Mouse (Mus musculus) macrophage (primary cell): ENCODE measurements around the gene Serpina10. TPM values are rescaled to one million over a fixed set of nuclear protein-coding genes. Genes with fewer than 3 reads are reported as not detected.
"Not testable (repeated sequence)": the region's sequence is repeated elsewhere in the genome, so short reads cannot be mapped to it uniquely, and the experiment has no call there.

ENCODE experiments used
- H3K27ac ChIP-seq: fragments of 350-480 bp; formaldehyde crosslinking; 2 replicates; pipeline ENCODE4 v1.9.0; 2021
- H3K36me3 ChIP-seq: fragments of 350-480 bp; formaldehyde crosslinking; 2 replicates; pipeline ENCODE4 v1.9.0; 2021; ENCODE audit errors: inconsistent target
- H3K4me3 ChIP-seq: fragments of 350-480 bp; formaldehyde crosslinking; 2 replicates; pipeline ENCODE4 v1.9.0; 2021; ENCODE audit errors: inconsistent target
- H3K79me2 ChIP-seq: fragments of 350-480 bp; formaldehyde crosslinking; 2 replicates; pipeline ENCODE4 v1.9.0; 2021; ENCODE audit errors: inconsistent target
- WGBS: methylation state at CpG from one replicate; pipeline ENCODE4 v1.1.7; 2026; ENCODE audit warnings: inconsistent platforms; ENCODE audit not compliant: missing documents; 5-methylcytosine and 5-hydroxymethylcytosine counted together
- polyA plus RNA-seq: library from polyadenylated mRNA; stranded (reverse); fragments of 250-400 nt; gene quantifications from 3 replicates; pipeline ENCODE4 v1.2.4, GENCODE M21; 2018; ENCODE audit warnings: inconsistent platforms
- total RNA-seq, 78 experiments: library from RNA; depleted of rRNA; stranded (reverse); fragments of 250-400 nt; gene quantifications; 1 replicate in 9 of 78; 2 replicates in 24 of 78; 3 replicates in 43 of 78; 4 replicates in 2 of 78; pipeline ENCODE4 v1.2.4; 2018; ENCODE audit warnings: inconsistent platforms in 56 of 78

Gene Serpina10
- not detected for total RNA-seq (2018; cell fraction: chromatin; rRNA removed)
- total RNA-seq (2018; cell fraction: cytosol; rRNA removed) = not detected
- total RNA-seq (2018; cell fraction: nucleus; rRNA removed) = not detected
- polyA plus RNA-seq = not detected in 3 replicates

DNA sequence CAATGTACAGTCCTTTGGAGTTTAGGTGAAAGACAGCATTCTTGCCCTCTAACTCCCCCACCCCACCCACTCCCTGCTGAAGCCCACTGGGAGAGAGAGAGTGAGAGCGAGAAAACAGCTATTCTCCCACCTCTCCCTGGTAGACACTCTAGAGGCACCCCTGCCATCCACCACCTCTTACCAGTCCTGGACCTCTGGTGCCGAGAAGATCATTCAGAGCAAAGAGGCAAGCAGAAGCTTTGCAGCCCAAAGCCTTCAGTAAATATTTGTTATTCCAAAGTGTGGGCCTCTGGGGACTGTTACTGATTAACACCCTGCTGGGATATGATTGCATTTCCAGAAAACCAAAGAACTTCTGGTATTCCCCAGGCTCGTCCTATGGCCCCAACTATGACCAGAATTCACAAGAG lies at the start of gene Serpina10:
Gene Serpina10 (minus strand): TSS at position 242 of the 410 bp plus-strand sequence.
- WGBS = 92% methylated on average over 2 of the region's 3 CpGs
- no peaks in the 10 kb centered on the region for H3K79me2 ChIP-seq
- H3K4me3 ChIP-seq = no peak within 1 kb of the TSS
- H3K27ac ChIP-seq = no peak within 1 kb of the TSS
- no peaks in the 10 kb centered on the region for H3K36me3 ChIP-seq

GRCm38 (mm10) chr12:103679853-103680252 lies 48.6 kb upstream of the Serpina10 start:
- not testable (repeated sequence) for H3K27ac ChIP-seq, H3K79me2 ChIP-seq, H3K4me3 ChIP-seq, H3K36me3 ChIP-seq
- 100% methylated on average over 1 of the region's 1 CpGs for WGBS

DNA sequence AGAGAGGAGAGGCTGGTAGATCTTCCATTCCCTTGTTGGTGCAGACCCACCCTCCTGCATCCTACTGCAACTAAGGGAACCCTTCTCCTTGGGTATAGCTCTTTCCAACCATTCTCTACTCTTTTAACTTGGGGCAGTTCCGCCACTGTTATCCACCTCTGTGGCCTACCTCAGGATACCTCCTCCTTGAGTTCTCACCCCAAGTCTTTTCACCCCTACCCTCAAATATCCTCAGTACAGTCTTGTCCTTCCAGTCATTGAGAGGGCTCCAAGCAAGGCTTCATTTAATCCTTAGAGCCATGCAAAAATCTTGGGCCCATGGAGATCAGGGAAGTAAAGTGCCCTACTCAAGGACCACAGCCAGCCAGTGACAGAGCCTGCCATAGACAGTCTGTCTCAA lies 44.8 kb upstream of the Serpina10 start, which contains the start of gene Serpina16:
Gene Serpina16 (minus strand): TSS at position 101 of the 400 bp plus-strand sequence.
- Histone ChIP-seq H3K27ac (no peak within 1 kb of the TSS), H3K4me3 (no peak within 1 kb of the TSS), H3K36me3 (no peaks in the 10 kb centered on the region), H3K79me2 (no peaks in the 10 kb centered on the region)
- 100% methylated on average over 1 of the region's 1 CpGs for WGBS

DNA sequence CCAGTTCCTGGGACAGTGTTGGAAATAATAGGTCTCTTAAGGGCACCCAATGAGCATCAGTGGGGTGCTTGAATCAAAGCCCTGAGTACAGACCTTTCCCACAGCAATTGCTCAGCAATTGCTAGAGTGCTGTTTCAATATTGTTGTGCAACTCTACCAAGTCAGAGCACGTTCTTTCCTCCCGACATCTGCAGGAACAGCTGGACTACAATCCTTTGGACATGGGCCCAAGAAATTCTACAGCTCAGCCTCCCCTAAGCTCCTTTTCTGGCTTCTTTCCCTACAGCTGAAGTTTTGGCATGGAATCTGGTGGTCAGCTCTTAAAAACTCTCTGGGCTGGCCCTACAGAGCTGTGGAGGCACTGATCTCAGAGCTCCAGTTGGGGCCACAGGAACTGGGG lies 41.9 kb upstream of the Serpina10 start:
- 94% methylated on average over 2 of the region's 2 CpGs for WGBS
- Histone ChIP-seq H3K36me3 (no peaks in the 10 kb centered on the region), H3K27ac (no peak overlapping the region), H3K4me3 (no peak overlapping the region), H3K79me2 (no peaks in the 10 kb centered on the region)

DNA sequence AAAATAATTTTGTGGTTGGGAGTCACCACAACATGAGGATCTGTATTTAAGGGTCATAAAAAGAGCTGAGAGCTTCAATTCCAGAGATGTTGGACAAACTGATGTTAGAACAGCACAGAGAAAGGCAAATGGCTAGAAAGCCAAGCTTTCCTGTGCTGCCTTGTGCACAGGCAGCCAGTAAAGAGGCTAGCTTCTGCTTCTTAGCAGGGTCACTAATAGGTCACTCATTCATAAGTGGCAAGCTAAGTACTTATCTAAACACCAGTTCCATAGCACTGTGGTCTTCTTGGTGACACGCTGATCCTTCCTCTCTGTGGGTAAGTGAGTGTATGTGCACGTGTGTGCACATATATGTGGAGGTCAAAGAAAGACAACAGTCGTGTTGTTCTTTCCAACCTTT lies 40.2 kb upstream of the Serpina10 start:
- WGBS = 64% methylated on average over 3 of the region's 3 CpGs
- Histone ChIP-seq H3K4me3 (no peak overlapping the region), H3K27ac (no peak overlapping the region), H3K36me3 (no peaks in the 10 kb centered on the region), H3K79me2 (no peaks in the 10 kb centered on the region)

DNA sequence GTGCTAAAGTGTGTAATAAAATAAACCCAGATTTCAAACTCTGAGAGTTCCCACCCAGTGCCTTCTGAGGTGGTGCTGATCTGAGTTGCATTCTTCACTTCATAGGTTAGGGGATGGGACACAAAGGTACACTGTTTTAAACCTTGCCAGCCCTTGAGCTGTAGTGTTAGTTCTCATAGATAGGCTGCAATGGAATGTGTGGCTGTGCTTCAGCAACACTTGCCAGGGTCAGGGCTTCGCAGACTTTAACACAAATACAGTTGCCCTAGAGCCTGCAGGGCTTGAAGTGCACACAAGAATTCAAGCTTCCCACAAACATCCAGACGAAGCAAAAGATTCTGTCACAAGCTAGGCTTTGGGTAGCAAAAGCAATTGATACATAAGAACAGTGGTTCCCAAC lies 39.7 kb upstream of the Serpina10 start:
- H3K4me3 ChIP-seq = no peak overlapping the region
- no peaks in the 10 kb centered on the region for H3K36me3 ChIP-seq
- H3K79me2 ChIP-seq = no peaks in the 10 kb centered on the region
- WGBS = 73% methylated on average over 2 of the region's 2 CpGs
- H3K27ac ChIP-seq = no peak overlapping the region

DNA sequence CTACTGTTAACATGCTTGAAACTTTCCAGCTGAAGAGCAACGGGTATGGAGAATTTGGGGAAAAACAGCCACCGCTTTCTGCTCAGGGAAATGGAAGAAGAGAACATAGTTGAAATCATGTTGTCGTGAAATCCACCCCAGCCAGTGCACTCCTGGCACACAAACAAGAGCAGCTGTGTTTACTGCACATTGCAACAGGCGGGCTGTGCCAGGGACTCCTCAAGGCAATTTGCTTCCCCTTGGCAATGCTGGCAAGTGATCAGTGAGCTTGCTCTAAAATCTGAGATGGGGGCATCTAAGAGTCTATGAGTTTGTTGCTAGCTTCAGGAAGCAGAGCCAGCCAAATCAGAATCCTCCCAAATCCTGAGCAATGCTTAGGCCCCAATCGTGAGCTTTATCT lies 39.1 kb upstream of the Serpina10 start:
- no peaks in the 10 kb centered on the region for H3K79me2 ChIP-seq
- 87% methylated on average over 5 of the region's 5 CpGs for WGBS
- no peaks in the 10 kb centered on the region for H3K36me3 ChIP-seq
- H3K4me3 ChIP-seq = no peak overlapping the region
- H3K27ac ChIP-seq = no peak overlapping the region

DNA sequence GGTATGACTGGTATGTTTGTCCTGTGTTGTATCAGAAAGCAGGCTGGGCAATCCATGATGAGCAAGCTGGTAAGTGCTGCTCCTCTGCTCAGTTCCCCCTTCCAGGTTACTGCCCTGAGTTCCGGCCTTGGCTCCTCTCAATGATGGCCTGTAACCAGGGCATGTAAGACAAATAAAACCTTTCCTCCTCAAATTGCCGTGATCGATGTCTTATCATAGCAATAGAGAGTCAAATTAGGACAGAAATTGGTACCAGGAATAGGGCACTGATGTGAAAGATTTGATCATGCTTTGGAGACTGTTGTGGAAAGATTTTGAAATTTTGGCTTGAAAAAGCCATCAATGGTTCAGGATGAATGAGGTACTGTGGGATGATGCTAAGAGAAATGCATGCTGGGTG lies 34.0 kb upstream of the Serpina10 start:
- Histone ChIP-seq H3K27ac (no peak overlapping the region), H3K4me3 (no peak overlapping the region), H3K79me2 (no peaks in the 10 kb centered on the region), H3K36me3 (no peaks in the 10 kb centered on the region)
- WGBS = 84% methylated on average over 3 of the region's 3 CpGs

DNA sequence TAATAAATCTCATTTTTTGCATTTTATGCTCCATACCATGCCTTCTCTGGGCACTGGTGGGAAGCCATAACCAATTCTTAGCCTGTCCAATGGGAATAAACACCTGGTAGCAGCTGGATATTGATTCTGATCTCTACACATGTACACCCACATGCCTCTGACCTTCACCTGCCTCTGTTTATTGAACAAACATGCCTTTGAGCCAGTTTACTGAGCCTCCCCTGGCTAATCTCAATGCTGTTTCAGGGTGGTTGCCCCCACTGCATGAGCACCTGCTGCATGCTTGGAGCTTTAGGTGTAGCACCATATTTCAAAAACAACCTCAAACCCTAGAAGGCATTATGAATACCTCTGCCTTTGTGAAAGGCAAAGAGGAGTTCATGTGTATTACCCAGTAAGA lies 30.8 kb upstream of the Serpina10 start:
- not testable (repeated sequence) for H3K36me3 ChIP-seq, H3K79me2 ChIP-seq, H3K4me3 ChIP-seq, H3K27ac ChIP-seq

GRCm38 (mm10) chr12:103660076-103660475 lies 28.8 kb upstream of the Serpina10 start:
- Histone ChIP-seq H3K79me2 (no peaks in the 10 kb centered on the region), H3K36me3 (no peaks in the 10 kb centered on the region), H3K4me3 (no peak overlapping the region), H3K27ac (no peak overlapping the region)
- WGBS = 89% methylated on average over 5 of the region's 5 CpGs

DNA sequence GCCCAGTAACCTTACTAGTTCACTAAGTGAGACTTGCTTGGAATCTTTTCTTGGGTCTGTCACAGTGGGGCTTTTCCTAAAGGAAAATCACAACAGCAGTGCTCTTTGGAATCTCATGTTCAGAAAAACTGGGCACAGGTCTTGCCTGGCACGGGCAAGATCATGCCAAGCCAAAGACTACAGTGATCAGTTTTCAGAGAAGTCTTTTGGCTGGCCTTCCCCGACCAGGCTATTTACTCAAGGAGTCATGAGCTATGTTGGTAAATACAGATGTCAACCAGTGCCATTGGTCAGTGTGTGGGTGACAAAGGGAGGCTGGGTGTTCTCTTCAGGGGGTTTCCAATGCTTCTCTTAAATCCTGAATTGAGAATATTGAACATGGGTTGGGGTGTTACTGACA lies 27.9 kb upstream of the Serpina10 start:
- Histone ChIP-seq H3K36me3 (no peaks in the 10 kb centered on the region), H3K79me2 (no peaks in the 10 kb centered on the region), H3K4me3 (no peak overlapping the region), H3K27ac (no peak overlapping the region)
- WGBS = 88% methylated on average over 2 of the region's 2 CpGs

GRCm38 (mm10) chr12:103657991-103658390 lies 26.7 kb upstream of the Serpina10 start:
- Histone ChIP-seq H3K79me2 (no peaks in the 10 kb centered on the region), H3K4me3 (no peak overlapping the region), H3K27ac (no peak overlapping the region), H3K36me3 (no peaks in the 10 kb centered on the region)
- WGBS = 84% methylated on average over 10 of the region's 10 CpGs

DNA sequence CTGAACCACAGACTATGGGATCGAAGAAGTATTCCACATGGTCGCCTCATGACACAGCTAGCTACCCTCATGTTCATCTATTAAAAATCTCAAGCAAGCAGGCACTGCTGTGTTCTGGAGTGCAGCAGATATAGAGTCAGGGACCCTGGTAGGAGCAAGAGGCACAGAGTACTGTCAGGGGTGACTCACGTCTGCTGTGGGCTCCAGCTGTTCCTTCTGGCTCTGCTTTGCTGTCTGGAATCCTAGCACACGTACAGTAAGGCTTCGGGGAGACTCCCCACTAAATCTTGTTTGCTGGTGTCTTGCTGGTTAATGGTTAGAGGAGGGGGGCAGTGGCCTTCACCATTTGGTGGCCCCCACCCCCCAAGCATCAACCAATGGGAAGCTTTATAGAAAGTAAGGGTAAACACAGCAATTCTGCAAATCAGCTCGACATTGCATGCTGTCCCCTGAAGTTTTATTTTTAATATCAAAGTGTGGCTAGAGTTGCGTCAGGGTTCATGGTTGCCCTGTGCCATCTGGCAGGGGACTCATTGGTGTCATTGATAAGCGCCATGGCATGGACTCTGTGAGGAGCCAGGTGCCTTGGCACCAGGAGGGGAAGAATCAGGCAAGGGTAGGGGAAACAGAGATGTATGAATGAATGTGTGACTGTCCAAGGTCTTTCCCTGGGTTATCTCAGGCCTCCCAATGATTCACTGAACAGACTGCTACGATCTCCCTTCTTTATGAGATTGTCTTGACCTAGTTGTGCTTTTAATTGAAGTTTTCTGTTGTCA lies 25.8 kb upstream of the Serpina10 start, which contains the start of gene Serpina6:
Gene Serpina6 (minus strand): TSS at position 365 of the 779 bp plus-strand sequence.
- Histone ChIP-seq H3K36me3 (no peaks in the 10 kb centered on the region), H3K4me3 (no peak within 1 kb of the TSS), H3K79me2 (no peaks in the 10 kb centered on the region), H3K27ac (no peak within 1 kb of the TSS)
- 72% methylated on average over 9 of the region's 9 CpGs for WGBS

- no peak overlapping the region for H3K27ac ChIP-seq
- no peak overlapping the region for H3K4me3 ChIP-seq
- no peaks in the 10 kb centered on the region for H3K79me2 ChIP-seq
- WGBS = 84% methylated on average over 7 of the region's 7 CpGs
- no peaks in the 10 kb centered on the region for H3K36me3 ChIP-seq
These were observed 24.1 kb upstream of the Serpina10 start for GRCm38 (mm10) chr12:103655123-103656044.

DNA sequence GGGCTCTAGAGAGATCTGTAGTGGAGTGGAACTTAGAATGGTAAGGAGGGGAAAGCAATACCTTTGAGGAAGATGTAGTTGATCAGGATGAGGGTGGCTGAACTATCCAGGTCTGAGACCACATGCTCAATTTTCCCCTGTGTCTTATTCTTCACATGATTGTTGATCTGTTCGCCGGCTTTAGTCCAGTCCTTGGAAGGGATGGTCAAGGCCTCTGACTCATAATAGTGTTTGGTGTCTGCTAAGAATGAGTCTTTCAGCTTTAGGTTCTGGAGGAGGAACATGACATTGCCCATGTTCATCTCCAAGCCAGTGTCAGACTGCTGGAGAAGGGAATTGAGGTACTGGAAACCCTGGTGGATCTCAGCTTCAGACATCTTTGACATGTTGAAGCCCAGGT lies 22.6 kb upstream of the Serpina10 start:
- Histone ChIP-seq H3K36me3 (no peaks in the 10 kb centered on the region), H3K79me2 (no peaks in the 10 kb centered on the region), H3K4me3 (no peak overlapping the region), H3K27ac (no peak overlapping the region)
- WGBS = 100% methylated on average over 2 of the region's 2 CpGs
